Mouse (Mus musculus) heart, embryonic 11.5 days (tissue): Measurements from ENCODE around the gene Gin1. TPM values are rescaled to one million over a fixed set of nuclear protein-coding genes. Genes with fewer than 3 reads are reported as not detected.

Source experiments
- ATAC-seq: fragments of 200-750 bp; cut with Nextera tagmentation; replicated peaks from 2 replicates; pipeline ENCODE4 v1.8.0; 2017; ENCODE audit warnings: moderate library complexity; ENCODE audit not compliant: insufficient number of reproducible peaks, low FRiP score, low TSS enrichment
- H3K27ac ChIP-seq: fragments of 300-500 bp; sonication (generic); 2 replicates; pipeline ENCODE4 v1.5.1; 2014; ENCODE audit warnings: mild to moderate bottlenecking, low read depth, low read length
- H3K27me3 ChIP-seq: fragments of 300-500 bp; sonication (generic); 2 replicates; pipeline ENCODE4 v1.6.1; 2014; ENCODE audit warnings: mild to moderate bottlenecking, low read length, mixed read lengths; ENCODE audit not compliant: control insufficient read depth, insufficient read depth
- H3K36me3 ChIP-seq: fragments of 300-500 bp; sonication (generic); 2 replicates; pipeline ENCODE4 v1.6.1; 2014; ENCODE audit warnings: mild to moderate bottlenecking, low read length, moderate library complexity, mixed read lengths; ENCODE audit not compliant: control insufficient read depth, insufficient read depth
- H3K4me1 ChIP-seq: fragments of 300-500 bp; sonication (generic); 2 replicates; pipeline ENCODE4 v1.6.1; 2014; ENCODE audit warnings: low read length; ENCODE audit not compliant: control insufficient read depth, insufficient read depth
- H3K4me2 ChIP-seq: fragments of 300-500 bp; sonication (generic); 2 replicates; pipeline ENCODE4 v1.6.1; 2014; ENCODE audit warnings: mild to moderate bottlenecking, moderate library complexity
- H3K4me3 ChIP-seq: fragments of 300-500 bp; sonication (generic); 2 replicates; pipeline ENCODE4 v1.5.1; 2014; ENCODE audit warnings: low read depth, low read length
- H3K9ac ChIP-seq: fragments of 300-500 bp; sonication (generic); 2 replicates; pipeline ENCODE4 v1.6.1; 2014; ENCODE audit warnings: mild to moderate bottlenecking, low read depth, low read length, moderate library complexity
- H3K9me3 ChIP-seq: fragments of 300-500 bp; sonication (generic); replicated peaks from 2 replicates; pipeline ENCODE4 v1.6.1; 2016; ENCODE audit warnings: low read length; ENCODE audit not compliant: control insufficient read depth
- WGBS: fragments of 180-500 bp; shearing (Covaris S2); extraction: QIAGEN DNeasy Blood & Tissue Kit; methylation state at CpG from one replicate; pipeline ENCODE4 v1.1.7; 2014; ENCODE audit not compliant: insufficient replicate concordance; 5-methylcytosine and 5-hydroxymethylcytosine counted together
- polyA plus RNA-seq: library from polyadenylated mRNA; unstranded; fragments of >200 nt; fragmentation: Nextera tagmentation; extraction: Ambion mirVana; gene quantifications from 2 replicates; pipeline ENCODE4 v1.2.1, GENCODE M21; 2014

Gene Gin1
- polyA plus RNA-seq, 1 experiment from 2014 or later: 16.7 TPM

DNA sequence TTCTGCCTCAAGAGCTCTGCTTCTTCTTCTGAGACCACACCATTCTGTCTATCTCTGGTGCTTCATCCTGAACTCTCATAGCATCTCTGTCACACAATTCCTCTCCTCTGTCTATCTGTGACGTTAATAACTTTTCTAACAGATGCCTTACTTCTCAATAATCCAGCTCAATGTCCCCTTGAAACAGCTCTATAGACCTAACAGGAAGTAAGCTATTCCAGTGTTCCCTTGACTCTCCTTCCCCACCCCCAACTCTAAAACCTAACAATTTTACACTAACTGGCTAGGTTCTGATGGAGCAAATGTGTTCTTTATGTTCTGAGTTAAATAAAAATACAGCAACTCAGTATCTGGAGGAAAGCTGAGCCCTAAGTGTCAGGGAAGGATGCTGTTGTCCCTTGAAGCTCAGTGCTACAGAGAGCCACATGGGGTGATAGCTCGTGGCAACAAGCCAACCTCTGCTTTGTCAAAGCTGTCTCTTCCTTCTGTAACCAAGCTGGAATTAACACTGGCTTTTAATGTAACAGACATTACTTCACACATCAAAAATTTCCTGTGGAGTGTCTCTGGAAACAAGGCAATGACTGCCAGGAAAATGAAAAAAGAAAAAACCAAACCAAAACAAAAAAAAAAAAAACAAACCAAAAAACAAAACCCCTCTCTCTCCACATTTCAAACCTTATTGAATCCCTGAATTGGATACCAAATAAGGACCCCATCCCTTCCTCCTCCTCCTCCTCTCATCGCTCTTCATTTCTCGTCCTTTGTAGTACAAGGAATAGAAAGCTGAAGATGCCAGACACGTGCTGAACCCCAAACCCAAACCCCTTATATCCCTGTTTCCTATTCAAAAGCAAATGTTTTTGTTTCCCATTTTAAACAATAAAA, 63.7 kb downstream of the Gin1 start:
- peaks cover 6% of the 10 kb centered on the region; the same call in 1 of the 2 replicates for H3K36me3 ChIP-seq
- no peak overlapping the region for H3K4me2 ChIP-seq
- no peak overlapping the region for H3K27ac ChIP-seq
- no peak overlapping the region for H3K9ac ChIP-seq
- no peak; the same call in 1 of the 2 replicates for ATAC-seq
- no peak overlapping the region for H3K4me3 ChIP-seq
- H3K4me1 ChIP-seq: no peaks in the 10 kb centered on the region
- H3K27me3 ChIP-seq: no peaks in the 10 kb centered on the region
- no peaks in the 10 kb centered on the region for H3K9me3 ChIP-seq
- 74% methylated on average over 5 of the region's 5 CpGs for WGBS

DNA sequence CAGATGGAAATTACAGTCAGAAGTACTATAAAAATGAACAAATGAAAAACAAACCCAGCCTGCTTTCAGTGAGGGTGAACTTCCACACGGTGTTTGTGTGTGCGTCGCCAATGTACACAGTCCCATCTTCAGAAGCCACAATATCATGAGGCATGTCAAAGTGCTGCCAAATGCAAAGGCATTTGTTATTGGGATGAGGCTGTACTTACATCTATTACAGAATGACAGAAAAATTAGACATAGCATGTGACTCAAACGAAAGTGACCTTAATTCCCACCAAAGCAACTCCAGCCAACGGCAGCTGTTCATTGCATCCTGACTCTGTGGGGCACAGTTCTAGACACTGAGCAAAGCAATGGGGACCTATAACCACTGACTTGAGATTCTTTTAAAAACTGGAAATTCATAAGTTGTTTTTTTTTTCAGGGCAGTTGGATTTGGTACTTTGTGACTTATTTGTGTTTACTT, 64.4 kb downstream of the Gin1 start:
- 88% methylated on average over 5 of the region's 5 CpGs for WGBS
- Histone ChIP-seq H3K9me3 (no peaks in the 10 kb centered on the region), H3K4me1 (no peaks in the 10 kb centered on the region), H3K27ac (no peak overlapping the region), H3K36me3 (peaks cover 7% of the 10 kb centered on the region), H3K4me2 (no peak overlapping the region), H3K4me3 (no peak overlapping the region), H3K27me3 (no peaks in the 10 kb centered on the region), H3K9ac (no peak overlapping the region)
- no peak for ATAC-seq

Other genes starting within 250 kb of the Gin1 start
- gene D1Ertd622e, start 108.1 kb upstream of the Gin1 start, polyA plus RNA-seq: 11.3 and 13.4 TPM in 2 replicates
- gene Ppip5k2, start 239 bp downstream of the Gin1 start, polyA plus RNA-seq: 33.2 and 37.4 TPM in 2 replicates